Mouse (Mus musculus) thymus, postnatal 25 days (tissue): ENCODE results near the gene Stac2.

ENCODE experiments used
- DNase-seq: peaks from one replicate; pipeline ENCODE4 v3.0.0; 2022

The Stac2 gene

DNA sequence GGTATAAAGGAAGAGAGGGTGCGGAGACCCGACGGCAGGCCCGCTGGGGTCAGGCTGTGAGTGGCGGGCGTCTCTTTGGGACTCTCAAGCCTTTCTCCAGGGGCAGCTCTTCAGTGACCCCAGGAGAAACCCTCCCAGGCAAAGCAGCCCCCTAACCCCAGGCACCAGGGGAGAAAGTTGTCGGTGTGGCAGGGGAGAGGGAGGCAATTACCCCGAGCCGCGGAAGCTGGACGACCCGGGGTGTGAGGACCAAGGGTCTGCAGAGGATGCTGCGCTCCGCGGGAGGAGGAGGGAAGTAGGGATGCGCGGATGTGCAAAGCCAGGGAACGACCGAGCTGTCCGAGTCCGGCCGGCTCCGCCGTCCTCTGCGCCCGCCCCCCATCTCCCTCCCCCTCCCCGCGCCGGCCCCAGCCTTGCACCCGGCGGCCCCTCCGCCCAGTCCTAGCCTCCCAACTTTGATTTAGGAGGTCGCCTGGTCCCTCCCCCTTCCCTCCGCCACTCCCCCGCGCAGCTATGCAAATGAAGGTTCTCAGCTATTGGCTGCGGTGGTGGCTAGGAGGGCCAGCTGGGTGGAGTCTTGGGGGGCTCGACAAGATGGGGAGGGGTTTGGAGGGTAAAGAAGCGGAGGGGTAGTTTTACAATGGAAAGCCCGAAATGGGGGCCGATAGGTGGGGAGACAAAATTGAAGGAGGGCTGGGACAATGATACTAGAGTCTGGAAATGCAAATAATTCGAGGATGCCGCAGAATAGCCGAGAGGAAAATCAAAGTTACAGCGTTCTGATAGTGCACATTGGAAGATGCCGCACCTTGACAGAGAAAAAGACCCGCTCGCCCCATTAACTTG, at the start of gene Stac2:
Stac2 (minus strand) TSS at position 474 of the 846 bp plus-strand sequence.
- peak; percentile 74 for DNase-seq

DNA sequence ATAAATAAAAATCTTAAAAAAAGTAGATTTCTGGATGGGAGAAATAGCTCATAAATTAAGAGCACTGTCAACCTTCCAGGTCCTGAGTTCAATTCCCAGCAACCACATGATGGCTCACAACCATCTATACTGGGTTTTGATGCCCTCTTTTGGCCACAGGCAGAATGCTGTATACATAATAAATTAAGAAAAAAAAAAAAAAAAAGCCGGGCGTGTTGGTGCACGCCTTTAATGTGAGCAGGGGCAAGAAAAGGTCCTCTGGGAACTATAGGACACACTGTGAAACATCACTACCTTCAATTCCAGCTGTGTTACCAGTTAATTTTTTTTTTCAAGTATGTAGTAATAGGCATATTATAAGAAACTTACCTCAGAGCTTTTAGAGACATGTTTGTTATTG, 48.1 kb upstream of the Stac2 start:
- no peak for DNase-seq

DNA sequence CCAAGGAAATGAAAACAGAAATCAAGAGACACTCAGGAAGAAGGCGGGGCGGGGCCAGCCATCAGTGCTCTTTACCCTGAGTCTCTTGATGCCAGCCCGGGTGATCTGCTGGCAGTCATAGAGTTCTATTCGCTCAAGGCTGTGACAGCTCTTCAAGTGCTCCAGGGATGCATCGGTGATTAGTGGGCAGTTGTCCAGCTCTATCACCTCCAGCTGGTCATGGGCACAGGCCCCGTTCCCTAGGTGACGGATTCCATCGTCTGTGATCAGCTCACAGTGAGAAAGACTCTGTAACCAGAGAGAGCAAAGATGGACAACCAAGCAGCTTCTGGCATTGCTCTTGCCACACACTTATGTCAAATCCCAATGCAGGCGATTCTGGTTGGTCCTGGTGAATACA, 37.3 kb upstream of the Stac2 start:
- no peak for DNase-seq

DNA sequence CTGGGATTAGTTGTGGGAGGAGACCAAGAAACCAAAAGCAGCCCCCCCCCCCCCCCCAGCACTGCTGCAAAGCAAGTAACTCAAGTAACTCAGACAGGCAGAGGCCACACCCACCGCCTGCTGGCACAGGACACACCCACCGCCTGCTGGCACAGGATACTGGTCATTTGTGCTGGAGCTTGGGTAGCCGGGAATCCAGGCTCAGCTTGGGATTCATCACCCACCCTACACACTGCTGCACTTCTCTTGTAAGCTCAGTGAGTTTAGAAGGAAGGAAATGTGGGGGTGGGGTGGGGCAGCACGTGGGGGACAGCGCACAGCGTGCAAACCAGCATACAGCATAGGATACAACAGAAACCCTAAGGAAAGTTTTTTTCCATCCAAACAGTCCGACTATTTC, 35.0 kb upstream of the Stac2 start:
- no peak for DNase-seq

DNA sequence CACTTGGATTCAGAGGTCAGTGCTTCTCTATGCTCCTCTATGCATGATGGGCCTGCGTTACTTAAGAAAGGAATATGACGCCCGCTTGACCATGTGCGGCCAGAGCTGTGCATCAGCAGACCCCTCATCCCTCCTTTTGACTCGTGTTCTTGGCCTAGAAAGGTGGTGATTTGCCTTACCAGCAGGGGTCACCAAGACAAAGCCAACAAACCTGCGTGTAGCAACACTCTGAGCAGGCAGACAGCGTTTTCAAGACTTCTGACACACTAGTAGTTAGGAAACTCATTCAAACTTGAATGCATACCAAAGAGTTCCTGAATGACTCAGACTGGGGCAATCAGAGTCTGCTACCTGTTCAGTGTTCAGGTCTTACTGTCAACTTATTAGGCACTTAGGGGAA, 33.3 kb upstream of the Stac2 start:
- no peak for DNase-seq

DNA sequence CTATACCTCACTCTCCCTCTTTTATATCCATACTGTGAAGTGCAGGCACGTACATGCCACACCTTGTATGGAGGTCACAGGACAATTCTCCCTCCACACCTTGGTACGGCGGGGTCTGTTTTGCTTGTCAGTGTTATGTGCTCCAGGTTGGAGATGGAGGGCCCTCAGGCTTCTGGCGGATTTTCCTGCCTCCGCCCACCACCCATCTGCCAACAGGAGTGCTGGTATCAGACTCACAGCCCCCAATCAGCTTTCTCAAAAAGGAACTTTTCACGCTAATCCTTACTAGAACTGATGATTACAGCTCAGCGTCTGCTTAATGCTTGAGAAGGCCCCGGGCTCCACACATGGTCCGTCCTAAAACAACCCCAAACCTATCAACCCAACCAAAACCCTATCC, 32.9 kb upstream of the Stac2 start:
- no peak for DNase-seq

DNA sequence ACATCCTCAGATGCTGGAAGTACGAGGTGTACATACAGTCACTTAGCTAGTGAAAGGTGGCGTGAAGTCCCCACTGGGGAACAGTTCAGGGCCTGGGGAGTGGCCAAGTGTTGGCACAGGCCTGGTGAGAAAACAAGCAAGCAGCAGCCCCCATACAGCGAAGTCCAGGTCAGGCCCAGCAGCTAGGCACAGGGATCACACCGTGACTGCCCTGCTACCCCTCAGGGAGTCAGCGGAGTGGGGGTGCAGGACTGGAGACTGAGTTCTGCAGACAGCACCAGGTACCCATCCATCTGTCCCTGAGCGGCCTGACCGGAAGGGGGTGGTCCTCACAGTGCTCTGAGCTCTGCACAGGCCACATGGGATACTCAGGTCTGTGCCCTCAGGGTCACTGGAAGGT, 29.5 kb upstream of the Stac2 start:
- DNase-seq: no peak

DNA sequence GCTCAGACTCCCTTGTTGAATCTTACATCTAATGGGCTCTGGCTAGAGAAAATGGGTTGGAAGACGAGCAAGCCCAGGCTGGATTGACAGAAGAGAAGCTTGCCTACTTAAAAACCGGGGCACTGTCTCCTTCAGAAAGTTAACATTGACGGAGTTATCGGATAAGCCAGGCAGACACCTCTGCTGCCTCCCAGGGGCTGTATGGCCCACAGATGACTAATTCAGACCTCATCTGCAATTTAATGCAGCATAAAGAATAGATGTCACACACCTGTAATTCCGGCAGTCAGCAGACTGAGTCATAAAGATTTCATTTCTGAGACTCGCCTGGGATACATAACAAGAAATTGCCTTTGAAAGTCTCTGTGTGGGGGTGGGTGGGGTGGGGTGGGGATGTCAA, 27.2 kb upstream of the Stac2 start:
- no peak for DNase-seq

DNA sequence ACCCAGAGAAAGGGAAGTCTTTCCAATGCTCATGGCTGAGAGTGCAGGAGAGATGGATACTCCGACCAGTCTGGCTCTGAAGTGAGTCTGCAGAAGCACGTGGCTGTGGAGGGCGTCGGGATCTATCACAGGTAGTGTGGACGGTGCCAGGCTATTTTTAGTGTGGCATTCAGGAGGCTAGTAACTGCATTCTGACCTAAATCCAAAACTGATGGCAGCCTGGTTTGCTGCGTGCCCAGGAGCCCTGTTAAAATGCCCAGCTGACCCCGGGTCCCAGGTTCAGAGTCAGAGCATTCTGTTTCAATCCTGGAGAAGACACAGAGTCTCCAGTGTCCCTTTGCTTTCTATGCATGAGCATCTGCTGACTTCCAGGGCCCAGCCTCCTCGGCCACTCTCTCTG, 23.8 kb upstream of the Stac2 start:
- DNase-seq: no peak

DNA sequence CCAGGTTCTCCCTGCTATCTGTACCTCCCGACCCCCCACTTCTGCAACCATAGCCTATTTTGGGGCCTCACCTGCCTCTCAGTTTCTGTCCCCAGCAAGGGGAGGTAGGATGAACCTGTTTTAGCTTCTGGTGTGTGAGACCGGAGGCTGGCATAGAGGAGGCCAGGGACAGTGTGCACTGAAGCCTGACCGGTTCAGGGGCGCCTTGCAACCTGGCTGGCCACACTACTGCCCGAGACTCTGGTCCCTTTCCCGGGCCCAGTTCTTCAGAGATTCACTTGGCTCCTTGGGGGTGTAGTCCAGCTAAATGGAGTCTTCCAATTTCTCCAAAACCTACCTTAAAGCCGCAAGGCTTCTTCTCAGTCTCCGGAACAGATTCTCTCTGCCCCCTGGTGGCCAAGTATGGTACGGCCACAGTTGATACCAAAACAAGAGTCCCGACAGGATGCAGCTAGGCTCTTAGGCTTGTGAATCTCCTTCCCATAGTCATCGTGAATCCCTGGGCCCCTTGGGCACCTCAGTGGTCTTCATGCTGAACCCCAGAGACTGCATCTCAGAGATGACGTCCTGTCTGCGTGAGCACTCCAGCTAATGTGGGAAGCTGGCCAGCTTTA, 22.0 kb upstream of the Stac2 start:
- peak; percentile 90 for DNase-seq

DNA sequence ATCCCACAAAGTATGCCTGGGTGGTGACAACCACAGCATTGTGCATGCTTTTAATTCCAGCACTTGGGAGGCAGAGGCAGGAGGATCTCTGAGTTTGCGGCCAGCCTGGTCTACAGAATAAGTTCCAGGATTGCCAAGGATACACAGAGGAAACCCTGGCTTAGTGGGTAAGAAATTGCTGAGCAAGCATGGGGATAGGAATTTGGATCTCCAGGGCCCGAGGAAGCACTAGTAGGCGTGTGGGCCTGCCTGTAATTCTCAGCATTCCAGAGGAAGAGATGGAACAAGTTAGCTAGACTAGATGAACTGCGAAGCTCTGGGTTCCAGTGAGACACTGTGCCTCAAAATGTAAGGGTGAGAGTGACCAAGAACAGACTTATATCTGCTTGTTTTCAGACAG, 20.2 kb upstream of the Stac2 start:
- DNase-seq: no peak

DNA sequence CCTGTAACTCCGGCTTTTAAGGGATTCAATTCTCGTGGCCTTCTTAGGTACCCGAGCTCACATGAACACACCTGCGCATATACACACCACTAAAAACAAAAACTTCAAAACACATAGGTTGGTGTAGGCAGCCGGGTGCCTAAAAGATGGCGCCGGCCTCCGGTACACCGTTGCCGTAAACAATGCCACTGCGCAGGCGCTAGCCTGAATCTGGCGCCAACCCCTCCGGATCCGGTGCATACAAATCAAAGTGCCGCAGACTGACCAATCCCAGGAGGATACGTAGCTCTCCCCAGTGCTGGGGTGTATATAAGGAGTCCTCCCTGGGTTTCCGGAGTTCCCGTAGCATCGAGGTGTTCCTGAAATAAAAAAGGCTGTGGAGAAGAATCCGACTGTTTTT, 14.0 kb upstream of the Stac2 start:
- no peak for DNase-seq

DNA sequence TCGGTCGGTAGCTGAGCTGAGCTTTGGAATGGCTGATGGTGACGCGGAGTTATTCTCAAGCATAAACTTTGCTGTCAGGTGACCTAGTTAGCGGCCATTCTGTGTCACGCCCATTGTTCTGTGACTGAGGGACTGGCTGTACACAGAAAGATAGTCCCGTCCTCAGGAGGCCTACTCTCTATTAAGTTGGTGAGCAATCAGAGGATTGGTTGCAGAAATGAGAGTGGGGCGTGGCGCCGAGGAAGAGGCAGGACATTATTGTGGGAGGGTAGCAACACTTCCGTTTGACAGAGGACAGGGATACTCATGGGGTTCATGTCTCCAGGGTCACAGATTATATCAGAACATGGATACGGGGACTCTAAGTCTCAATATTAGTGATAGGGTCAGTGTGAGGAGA, 12.9 kb upstream of the Stac2 start:
- DNase-seq: no peak

DNA sequence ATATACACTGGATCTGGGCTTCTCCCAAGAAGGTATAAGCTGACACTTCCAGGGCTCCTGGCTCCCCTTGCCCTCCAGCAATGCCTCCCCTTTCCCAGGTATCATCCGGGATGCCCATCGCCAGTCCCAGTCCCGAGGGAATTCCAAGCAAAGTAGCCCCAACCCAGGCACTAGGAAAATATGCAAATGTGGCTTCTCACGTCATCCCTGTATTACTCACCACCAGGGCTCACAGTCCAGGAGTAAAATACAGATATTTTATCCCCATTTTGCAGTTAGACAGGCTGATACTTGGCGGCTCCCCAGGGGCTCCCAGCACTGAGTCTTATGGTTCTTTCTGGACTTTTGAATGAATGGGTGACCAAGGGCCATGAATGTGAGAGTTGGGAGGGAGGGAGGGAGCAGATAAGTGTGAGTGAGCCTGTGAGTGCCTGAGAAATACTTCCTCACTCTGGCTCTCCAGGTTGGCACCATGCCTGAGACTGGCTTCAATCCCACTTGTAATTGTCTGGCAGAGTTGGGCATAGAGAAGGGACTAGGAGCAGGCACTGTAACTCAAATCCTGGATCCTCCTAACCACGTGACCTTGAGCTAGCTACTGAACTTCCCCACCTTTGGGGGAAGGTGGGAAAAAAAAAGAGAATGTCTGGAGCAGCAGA, 8.8 kb upstream of the Stac2 start:
- DNase-seq: no peak

DNA sequence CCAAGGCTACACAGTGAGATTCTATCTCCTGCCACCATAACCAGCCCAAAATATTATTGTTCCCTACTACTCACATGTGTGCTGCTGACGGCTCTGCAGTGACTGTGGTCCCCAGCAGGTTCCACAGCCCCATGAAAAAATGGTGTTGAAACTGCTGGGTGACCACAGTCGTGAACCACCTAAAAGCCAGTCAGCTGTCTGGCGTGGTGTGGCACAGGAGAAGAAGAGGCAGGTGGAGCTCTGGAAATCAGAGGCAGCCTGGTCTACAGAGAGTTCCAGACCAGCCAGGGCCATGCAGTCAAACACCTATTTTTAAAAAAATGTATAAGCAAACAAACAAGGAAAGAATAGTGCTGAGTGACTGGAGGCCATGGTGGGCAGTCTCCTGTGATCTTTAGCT, 8.2 kb upstream of the Stac2 start:
- no peak for DNase-seq

DNA sequence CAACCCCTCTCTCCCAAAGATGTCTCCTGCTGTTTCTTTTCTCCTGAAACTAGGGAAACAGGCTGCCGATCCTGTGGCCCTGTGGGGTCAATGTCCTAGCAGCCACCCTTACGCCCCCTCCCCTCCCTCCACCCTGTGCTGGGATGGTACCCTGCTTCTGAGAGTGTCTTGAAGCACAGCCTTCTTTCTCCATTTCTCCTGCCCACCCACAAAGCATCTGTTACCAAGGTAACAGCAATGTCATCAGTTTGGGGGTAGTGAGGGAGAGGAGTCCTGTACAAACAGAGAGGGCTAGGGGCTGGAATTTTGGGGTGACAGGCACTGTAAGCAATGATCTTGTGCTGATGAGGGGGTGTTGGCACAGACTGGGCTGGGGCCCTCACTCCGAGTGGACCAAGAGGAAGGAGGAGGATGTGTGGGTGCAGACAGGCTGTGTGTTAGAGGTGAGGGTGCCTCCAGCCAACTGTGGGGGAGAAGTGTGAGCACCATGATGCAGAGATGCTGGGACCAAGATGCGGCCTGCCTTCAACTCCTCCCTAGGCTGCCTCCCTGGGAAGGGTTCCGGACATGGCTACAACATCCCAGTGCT, 6.9 kb upstream of the Stac2 start:
- no peak for DNase-seq

DNA sequence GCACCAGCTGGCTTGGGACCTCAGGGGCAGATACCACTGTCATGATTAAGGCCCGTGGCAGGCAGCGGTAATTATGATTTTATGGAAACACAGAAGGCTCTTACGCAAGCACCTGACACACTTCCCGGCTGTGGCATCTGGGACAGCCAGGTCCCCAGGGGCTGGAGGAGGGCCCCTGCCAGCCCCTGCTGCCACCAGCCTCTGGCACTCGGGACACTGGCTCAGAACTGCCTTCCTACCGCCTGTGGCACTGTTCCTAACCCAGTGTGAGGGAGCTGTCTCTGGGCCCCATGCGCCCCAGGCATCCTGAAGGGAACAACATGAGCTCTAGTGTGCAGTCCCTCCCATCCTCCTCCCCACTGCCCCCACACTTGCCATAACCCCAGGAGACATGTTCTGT, 6.4 kb upstream of the Stac2 start:
- DNase-seq: no peak

DNA sequence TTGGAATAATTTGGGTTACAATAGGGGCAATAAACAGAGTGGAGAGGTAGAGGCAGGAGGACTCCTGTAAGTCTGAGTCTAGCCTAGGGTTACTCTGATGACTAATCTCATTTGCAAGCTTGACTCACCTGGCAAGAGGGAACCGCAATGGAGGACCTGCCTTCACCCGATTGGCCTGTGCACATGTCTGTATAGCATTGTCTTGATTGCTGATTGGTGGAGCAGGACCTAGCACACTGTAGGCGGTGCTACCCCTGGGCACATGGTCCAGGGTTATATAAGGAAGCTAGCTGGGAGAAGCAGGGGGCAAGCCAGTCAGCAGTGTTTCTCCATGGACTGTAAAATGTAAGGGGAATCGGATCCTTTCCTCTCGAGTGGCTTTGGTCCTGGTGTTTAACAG, 4.7 kb upstream of the Stac2 start:
- no peak for DNase-seq

DNA sequence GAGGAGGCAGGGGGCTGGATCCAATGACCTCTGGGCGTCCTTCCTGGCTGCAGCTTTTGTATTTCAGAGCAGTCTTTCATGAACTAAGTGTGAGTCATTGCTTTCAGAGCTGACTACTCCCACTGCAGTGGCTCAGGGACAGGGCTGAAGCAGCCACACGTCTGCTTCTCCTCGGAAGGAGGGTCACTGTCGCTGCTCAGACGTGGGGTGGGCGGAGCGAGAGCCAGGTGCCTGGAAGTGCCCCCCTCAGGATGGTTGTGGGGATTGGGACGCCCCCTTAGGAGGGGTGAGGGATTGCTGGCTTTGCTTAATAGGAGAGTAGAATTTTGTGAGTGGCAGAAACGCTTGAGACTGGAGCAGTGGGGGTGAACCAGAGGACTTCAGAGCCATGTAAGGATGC, 4.2 kb upstream of the Stac2 start:
- no peak for DNase-seq

DNA sequence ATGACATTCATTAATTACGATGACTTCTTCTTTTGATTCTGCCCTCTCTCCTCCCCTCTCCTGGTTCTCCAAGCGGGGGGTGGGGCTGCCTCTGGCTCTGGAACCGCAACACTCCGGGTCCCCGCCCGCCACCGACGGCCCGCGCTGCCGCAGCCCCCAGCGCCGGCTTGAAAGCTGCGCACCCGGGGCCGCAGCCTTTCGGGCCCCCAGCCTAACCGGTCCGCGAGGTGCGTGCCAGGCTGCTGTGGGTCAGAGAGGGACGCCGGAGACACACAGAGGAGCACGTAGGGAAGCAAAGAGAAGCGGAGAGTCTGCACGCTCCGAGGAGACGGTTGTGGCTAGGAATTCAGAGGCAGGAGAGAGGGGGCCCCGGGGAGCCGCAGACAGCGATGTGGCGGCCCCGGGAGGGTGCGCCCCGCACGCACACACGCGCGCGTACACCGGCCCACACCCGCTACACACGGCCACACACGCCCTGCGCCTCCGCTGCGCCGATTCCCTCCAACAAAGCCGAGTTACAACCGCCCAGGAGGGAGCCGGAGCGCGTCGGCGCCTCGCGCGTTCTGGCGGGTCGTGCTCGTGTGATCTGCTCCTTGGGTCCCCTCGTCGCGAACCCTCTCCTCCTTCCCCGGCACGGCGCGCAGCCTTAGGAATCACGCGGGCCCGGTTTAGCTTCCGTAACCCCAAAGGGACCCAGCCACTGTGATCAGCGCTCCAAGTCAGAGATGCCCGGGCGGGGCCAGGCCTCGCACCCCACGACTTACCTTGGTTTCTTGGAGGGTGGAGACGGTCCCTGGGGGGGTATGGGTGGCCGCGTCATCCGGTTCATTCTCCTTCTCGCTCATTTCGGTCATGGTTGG, 903 bp downstream of the Stac2 start:
- DNase-seq: peak; percentile 28

DNA sequence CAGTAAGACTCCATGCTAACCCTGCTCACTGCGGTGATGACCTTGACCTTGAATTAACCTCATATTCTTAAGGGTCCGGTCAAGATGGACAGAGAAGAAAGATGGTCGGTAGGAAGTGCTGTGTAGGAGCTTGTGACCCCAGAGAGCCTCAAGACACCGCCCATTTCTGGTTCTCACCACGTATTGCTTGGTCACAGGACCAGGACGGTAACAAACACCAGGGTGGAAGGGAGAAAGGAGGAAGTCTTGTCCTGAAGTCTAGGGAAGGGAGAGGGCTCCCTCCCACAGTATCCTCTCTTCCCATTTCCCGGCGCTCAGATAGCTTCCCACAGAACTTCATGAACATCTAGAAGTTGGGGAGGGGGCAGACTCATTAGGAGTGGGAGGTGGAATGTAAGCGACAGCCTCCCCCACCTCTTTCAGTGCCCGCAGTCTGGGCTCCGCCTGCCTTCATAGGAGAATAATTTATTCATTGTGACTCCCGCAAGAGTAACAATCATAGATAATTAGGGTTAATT, 1.6 kb downstream of the Stac2 start:
- no peak for DNase-seq

DNA sequence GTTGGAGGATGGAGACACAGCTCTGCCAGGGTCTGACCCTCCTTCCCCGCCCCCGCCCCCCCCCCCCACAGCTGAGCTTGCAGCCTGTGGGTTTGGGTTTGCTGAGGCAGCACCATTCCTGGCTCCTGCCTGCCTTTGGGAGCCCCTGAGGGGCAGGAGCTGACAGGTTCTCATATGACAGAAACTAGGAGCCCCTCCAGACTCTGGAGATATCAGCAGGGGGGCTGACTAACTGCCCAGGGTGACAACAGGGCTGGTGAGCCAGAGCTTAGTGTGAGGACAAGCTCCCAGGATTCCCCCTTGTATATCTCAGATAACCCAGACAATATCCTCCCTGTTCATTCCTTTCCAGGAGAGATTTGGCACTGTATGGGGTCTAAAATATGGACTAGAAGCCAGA, 2.3 kb downstream of the Stac2 start:
- DNase-seq: no peak

DNA sequence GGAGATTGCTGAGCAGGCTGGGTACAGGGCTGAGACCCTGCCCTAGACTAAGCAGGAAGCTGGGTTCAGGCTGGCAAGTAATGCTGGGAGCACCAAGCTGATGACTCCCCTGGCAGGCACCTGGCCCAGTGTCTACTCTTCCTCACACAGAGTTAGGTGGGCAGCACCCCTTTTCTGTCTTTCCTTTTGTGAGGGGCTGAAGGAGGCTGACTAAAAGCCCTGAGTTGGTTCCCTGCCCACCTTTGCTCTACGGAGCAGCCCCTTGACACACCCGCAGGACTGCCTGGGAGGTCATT, 2.8 kb downstream of the Stac2 start:
- DNase-seq: no peak
